Mouse (Mus musculus): ENCODE measurements around the gene Efhd2. TPM values are rescaled to one million over a fixed set of nuclear protein-coding genes. Genes with fewer than 3 reads are reported as not detected.

The Efhd2 gene
- total and polyA plus RNA-seq, 2 experiments from 2014 or later: 38.8 to 49.0 TPM

GRCm38 (mm10) chr4:141871333-141871725, 3.4 kb downstream of the Efhd2 start:
- Histone ChIP-seq H3K4me2 (ENCODE audit: low read depth, low read length, poor library complexity, severe bottlenecking) (peak overlapping the region; percentile 70), H3K27ac (ENCODE audit: low read depth, low read length) (peak overlapping the region; percentile 43; the same call in 1 of the 2 replicates), H3K36me3 (ENCODE audit: insufficient read depth, low read length) (no peaks in the 10 kb centered on the region; the same call in 1 of the 2 replicates), H3K4me3 (ENCODE audit: low read depth, low read length) (no peak overlapping the region), H3K4me1 (ENCODE audit: insufficient read depth, low read length) (peaks cover 18% of the 10 kb centered on the region; the same call in 1 of the 2 replicates), H3K9me3 (ENCODE audit: low read length) (no peaks in the 10 kb centered on the region), H3K9ac (replicated peaks; ENCODE audit: low read length, poor library complexity, severe bottlenecking) (no peak overlapping the region), H3K27me3 (ENCODE audit: insufficient read depth, low read length) (no peaks in the 10 kb centered on the region)
- no peak for DNase-seq (ENCODE audit: low spot score)
- no peak for TF ChIP-seq CTCF (IDR thresholded peaks at IDR 0.05)
- 84% methylated on average over 3 of the region's 3 CpGs for WGBS
- no peak for ATAC-seq (ENCODE audit: low FRiP score)

GRCm38 (mm10) chr4:141870666-141871332, 3.9 kb downstream of the Efhd2 start:
- H3K36me3 ChIP-seq (ENCODE audit: insufficient read depth, low read length): no peaks in the 10 kb centered on the region; the same call in 1 of the 2 replicates
- H3K9ac ChIP-seq (replicated peaks; ENCODE audit: low read length, poor library complexity, severe bottlenecking): no peak overlapping the region; the same call in 1 of the 2 replicates
- no peak for ATAC-seq (ENCODE audit: low FRiP score)
- H3K4me2 ChIP-seq (ENCODE audit: low read depth, low read length, poor library complexity, severe bottlenecking): no peak overlapping the region
- H3K4me1 ChIP-seq (ENCODE audit: insufficient read depth, low read length): peaks cover 18% of the 10 kb centered on the region; the same call in 1 of the 2 replicates
- no peak overlapping the region for H3K4me3 ChIP-seq (ENCODE audit: low read depth, low read length)
- no peak for TF ChIP-seq CTCF (IDR thresholded peaks at IDR 0.05)
- no peaks in the 10 kb centered on the region for H3K9me3 ChIP-seq (ENCODE audit: low read length)
- peak; percentile 58 for DNase-seq (ENCODE audit: low spot score)
- no peaks in the 10 kb centered on the region for H3K27me3 ChIP-seq (ENCODE audit: insufficient read depth, low read length)
- H3K27ac ChIP-seq (ENCODE audit: low read depth, low read length): no peak overlapping the region
- WGBS: 55% methylated on average over 11 of the region's 11 CpGs

GRCm38 (mm10) chr4:141869436-141870215, 5.1 kb downstream of the Efhd2 start:
- no peak overlapping the region for H3K4me2 ChIP-seq (ENCODE audit: low read depth, low read length, poor library complexity, severe bottlenecking)
- no peak overlapping the region for H3K9ac ChIP-seq (replicated peaks; ENCODE audit: low read length, poor library complexity, severe bottlenecking)
- DNase-seq (ENCODE audit: low spot score) (no peak), ATAC-seq (ENCODE audit: low FRiP score) (no peak)
- TF ChIP-seq CTCF (IDR thresholded peaks at IDR 0.05): no peak
- H3K27me3 ChIP-seq (ENCODE audit: insufficient read depth, low read length): no peaks in the 10 kb centered on the region
- H3K36me3 ChIP-seq (ENCODE audit: insufficient read depth, low read length): no peaks in the 10 kb centered on the region; the same call in 1 of the 2 replicates
- H3K9me3 ChIP-seq (ENCODE audit: low read length): no peaks in the 10 kb centered on the region
- H3K27ac ChIP-seq (ENCODE audit: low read depth, low read length): no peak overlapping the region
- no peak overlapping the region for H3K4me3 ChIP-seq (ENCODE audit: low read depth, low read length)
- 82% methylated on average over 5 of the region's 5 CpGs for WGBS
- H3K4me1 ChIP-seq (ENCODE audit: insufficient read depth, low read length): peaks cover 18% of the 10 kb centered on the region; the same call in 1 of the 2 replicates

- no peaks in the 10 kb centered on the region for H3K27me3 ChIP-seq (ENCODE audit: insufficient read depth, low read length)
- DNase-seq (ENCODE audit: low spot score) (no peak), ATAC-seq (ENCODE audit: low FRiP score) (no peak)
- no peak overlapping the region for H3K27ac ChIP-seq (ENCODE audit: low read depth, low read length)
- no peak overlapping the region for H3K4me3 ChIP-seq (ENCODE audit: low read depth, low read length)
- 73% methylated on average over 10 of the region's 10 CpGs for WGBS
- no peak overlapping the region for H3K9ac ChIP-seq (replicated peaks; ENCODE audit: low read length, poor library complexity, severe bottlenecking)
- no peaks in the 10 kb centered on the region; the same call in 1 of the 2 replicates for H3K36me3 ChIP-seq (ENCODE audit: insufficient read depth, low read length)
- H3K9me3 ChIP-seq (ENCODE audit: low read length): no peaks in the 10 kb centered on the region
- no peak for TF ChIP-seq CTCF (IDR thresholded peaks at IDR 0.05)
- H3K4me2 ChIP-seq (ENCODE audit: low read depth, low read length, poor library complexity, severe bottlenecking): no peak overlapping the region
- peaks cover 18% of the 10 kb centered on the region; the same call in 1 of the 2 replicates for H3K4me1 ChIP-seq (ENCODE audit: insufficient read depth, low read length)
Observed at GRCm38 (mm10) chr4:141868051-141868450, 6.7 kb downstream of the Efhd2 start.

GRCm38 (mm10) chr4:141867498-141867897, 7.2 kb downstream of the Efhd2 start:
- DNase-seq (ENCODE audit: low spot score): peak; percentile 82
- Histone ChIP-seq H3K27ac (ENCODE audit: low read depth, low read length) (no peak overlapping the region), H3K4me2 (ENCODE audit: low read depth, low read length, poor library complexity, severe bottlenecking) (no peak overlapping the region), H3K27me3 (ENCODE audit: insufficient read depth, low read length) (no peaks in the 10 kb centered on the region), H3K9me3 (ENCODE audit: low read length) (no peaks in the 10 kb centered on the region), H3K9ac (replicated peaks; ENCODE audit: low read length, poor library complexity, severe bottlenecking) (peak overlapping the region; percentile 29; the same call in 1 of the 2 replicates), H3K36me3 (ENCODE audit: insufficient read depth, low read length) (no peaks in the 10 kb centered on the region; the same call in 1 of the 2 replicates), H3K4me3 (ENCODE audit: low read depth, low read length) (no peak overlapping the region), H3K4me1 (ENCODE audit: insufficient read depth, low read length) (peaks cover 13% of the 10 kb centered on the region; the same call in 1 of the 2 replicates)
- peak; percentile 25; the same call in 1 of the 2 replicates for ATAC-seq (ENCODE audit: low FRiP score)
- 24% methylated on average over 4 of the region's 4 CpGs for WGBS
- TF ChIP-seq CTCF (IDR thresholded peaks at IDR 0.05): no peak

Data from midbrain, postnatal 0 days (tissue).